Mouse (Mus musculus): ENCODE measurements around the gene Aff3.

DNA sequence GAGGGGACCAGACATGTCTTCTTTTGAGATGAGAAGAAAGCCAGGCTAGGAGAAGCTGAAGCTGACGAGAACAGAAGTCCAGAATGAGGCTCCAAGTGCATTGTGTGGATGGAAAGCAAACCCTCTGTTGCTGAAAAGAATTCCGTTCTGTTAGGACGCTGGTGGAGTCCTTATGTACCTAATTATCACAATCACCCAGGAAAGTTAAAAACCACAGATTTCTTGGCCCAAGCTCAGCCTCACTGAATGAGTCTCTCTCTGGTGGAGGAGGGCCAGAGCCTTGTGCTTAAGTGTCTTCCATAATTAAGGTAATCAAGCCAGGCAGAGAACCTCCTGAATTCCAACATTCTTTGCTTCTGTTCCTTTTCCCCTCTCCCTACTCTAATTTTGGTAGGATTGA lies 366.5 kb downstream of the Aff3 start:
- TF ChIP-seq CTCF (IDR thresholded peaks at IDR 0.05) (no peak), EP300 (IDR thresholded peaks at IDR 0.05; ENCODE audit: insufficient read depth, low read depth, low read length) (no peak)
